Mouse (Mus musculus): Measurements from ENCODE around the gene Tnfsf4.
A peak's percentile ranks its signal among the peaks of the same experiment; 100 is the strongest.

Gene Tnfsf4

DNA sequence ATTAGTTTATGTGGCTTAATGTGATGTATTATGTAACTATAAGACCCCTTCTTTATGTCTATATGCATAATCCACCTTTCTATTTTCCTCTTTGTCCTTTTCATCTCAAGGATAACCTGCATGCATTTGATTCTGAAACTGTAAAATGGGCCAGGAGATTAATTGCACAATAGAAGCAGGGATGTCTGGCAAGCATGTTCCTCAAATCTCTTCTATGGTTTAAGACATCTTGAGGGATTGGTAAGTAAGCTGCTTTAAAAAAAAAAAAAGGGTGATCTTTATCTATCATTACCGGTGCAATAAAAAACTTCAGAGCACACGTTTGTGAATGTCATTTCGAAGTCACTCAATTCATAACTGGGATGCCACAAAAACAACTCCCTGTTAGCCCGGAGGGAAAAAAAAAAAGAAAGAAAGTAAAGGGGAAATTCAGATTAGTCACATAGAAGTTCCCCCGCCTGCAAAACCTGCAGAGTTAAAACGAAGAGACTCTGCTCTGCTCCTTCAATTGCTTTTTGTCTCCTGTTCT lies at the start of gene Tnfsf4:
Tnfsf4 (plus strand) TSS at position 479 of the 529 bp plus-strand sequence.
- DNase-seq, result no peak

GRCm38 (mm10) chr1:161350981-161351380 lies 44.2 kb upstream of the Tnfsf4 start:
- no peak for DNase-seq

DNA sequence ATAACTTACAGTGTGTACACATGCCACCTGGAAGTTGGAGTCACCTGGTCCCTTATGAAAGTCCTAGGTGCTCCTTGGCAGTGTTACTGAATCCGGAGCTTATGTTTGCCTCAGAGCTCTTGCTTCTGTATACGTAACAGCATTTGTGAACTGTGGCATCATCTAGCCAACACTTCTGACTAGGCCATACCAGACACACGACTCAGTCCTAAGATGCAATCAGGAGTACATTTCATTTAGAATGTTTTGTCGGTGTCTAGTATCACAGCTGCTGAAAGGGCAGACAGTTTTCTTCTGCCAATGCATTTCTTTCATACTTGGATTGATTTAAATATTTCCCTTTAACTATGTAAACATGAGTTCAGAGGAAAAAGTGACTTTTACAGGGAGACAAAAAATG lies 30.2 kb upstream of the Tnfsf4 start:
- no peak for DNase-seq

DNA sequence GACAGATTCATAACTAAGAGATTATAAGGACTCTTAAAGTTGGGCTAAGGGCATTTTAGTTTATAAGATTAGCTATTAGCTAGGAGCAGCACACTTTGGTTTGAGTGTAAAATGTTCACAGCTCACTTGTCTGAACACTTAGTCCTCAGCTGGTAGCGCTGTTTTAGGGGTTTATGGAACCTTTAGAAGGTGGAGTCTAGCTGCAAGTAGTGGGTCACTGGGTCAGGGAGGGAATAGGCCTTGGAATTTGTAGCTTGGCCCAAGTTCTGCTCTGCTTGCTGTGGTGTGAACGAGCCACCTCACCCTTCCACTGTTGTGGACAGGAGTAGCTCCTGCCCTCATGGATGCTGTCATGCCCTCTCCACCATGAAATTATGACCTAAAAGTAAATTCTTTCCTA lies 23.3 kb upstream of the Tnfsf4 start:
- DNase-seq, result no peak

GRCm38 (mm10) chr1:161375866-161376265 lies 19.3 kb upstream of the Tnfsf4 start:
- no peak for DNase-seq

- DNase-seq, result no peak
These were observed 16.6 kb upstream of the Tnfsf4 start for GRCm38 (mm10) chr1:161378571-161378970.

DNA sequence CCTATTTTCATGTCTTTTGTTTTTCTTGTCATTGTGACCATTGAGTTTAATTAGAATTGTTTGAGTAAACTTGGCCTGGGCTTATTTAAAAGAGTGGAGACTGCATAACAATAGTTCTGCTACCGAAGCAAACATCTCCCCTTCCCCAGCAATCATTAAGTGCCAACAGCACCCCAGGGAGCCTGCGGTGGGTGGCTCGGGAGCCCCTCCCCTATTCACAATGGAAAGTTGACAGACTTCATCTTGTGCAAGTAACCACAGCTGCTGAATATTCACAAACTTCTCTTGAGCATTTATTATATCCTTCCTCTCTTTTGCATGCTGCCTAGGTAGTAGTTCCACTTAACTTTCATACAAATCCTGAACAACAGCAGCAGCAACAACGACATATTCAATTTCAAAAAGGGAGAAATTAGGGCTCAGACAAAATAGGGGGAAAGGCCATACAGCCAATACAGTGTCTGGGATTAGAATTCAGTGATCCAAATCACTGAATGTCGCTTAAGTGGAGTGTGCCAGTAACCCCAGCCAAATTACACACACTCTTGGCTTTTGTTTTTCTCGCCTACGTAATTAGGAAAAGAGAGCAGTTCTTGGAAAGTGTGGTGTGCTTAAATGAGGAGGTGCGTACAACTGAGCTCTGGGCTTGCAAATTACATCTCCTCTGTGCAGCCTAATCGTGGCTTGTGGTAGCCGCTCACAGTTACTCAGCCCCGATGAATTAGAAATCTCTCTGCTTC lies 15.4 kb upstream of the Tnfsf4 start:
- no peak for DNase-seq

DNA sequence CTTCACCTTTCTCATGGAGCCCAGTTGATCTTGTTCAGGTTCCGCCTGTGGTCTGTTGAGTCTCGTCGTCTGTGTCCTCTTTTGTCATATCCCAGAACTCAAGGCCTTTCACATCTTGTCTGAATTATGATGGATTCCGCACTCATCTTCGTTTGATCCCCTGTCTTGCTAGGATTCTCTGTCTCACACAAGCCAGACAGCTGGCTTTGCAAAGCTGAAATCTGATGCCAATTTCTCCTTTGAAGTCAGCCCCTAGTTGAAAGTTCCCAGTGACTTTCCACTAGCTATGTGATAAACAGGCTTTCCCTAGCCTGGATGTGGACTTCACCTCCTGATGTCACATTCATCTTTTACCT lies 14.8 kb upstream of the Tnfsf4 start:
- DNase-seq, result no peak

- DNase-seq, result no peak
These were observed 5.1 kb upstream of the Tnfsf4 start for GRCm38 (mm10) chr1:161390066-161390465.

GRCm38 (mm10) chr1:161392906-161393305 lies 2.3 kb upstream of the Tnfsf4 start:
- DNase-seq, result no peak

DNA sequence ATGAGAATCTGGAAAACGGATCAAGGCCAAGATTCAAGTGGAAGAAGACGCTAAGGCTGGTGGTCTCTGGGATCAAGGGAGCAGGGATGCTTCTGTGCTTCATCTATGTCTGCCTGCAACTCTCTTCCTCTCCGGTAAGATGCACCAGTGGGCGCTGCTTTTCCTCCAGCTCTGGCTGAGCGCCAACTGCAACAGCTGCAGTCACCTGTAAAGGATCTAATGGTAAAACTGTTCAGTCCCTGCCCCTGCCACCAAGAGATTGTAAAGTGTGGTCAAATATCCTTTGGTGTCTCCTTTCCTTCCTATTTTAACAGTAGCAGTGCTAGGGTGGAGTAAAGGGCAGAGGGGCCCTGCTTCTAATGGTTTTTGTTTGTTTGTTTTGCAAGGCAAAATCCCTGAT lies 401 bp downstream of the Tnfsf4 start:
- DNase-seq, result peak in 1 of 2 experiments; percentile 37

DNA sequence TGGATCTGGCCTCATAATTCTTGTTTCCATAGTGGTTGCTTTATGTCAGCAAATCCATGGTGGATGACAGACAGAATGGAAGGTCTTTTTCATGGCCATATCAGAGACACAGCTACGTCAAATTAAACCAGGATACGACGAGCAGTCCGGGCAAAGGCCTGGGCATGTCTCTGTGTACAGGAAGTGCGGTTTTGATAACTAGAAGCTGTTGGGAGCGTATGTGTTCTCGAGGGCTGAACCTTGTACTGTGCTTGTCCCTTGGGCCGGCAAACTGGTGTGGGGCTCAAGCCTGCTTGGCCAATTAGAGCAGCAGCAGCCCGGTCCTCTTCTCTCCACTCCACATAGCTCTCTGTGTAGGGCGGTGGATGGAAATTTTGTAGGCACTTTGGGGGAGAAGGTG lies 1.1 kb downstream of the Tnfsf4 start:
- DNase-seq, result peak in 1 of 2 experiments; percentile 4

GRCm38 (mm10) chr1:161400126-161400525 lies 4.9 kb downstream of the Tnfsf4 start:
- DNase-seq, result peak; percentile 36 to 80

DNA sequence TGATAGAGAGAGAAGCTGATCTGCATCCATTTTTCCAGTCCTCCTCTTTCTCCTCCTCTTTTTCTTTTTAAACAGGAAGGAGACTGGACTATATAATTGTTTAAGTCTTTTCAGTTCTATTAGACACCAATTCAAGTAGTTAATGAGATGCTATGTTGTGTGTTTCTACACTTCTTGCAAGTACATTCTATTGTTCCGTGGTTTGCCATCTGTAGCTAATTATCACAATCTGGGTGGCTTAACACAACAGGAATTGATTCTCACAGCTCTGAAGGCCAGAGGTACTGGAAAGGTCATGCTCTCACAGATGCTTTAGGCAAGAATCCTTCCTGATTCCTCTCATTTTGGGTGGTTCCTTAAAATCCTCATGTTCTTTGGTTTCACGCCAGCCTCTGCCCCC lies 7.9 kb downstream of the Tnfsf4 start:
- no peak for DNase-seq

- no peak for DNase-seq
These were observed 11.3 kb downstream of the Tnfsf4 start for GRCm38 (mm10) chr1:161406480-161406879.

DNA sequence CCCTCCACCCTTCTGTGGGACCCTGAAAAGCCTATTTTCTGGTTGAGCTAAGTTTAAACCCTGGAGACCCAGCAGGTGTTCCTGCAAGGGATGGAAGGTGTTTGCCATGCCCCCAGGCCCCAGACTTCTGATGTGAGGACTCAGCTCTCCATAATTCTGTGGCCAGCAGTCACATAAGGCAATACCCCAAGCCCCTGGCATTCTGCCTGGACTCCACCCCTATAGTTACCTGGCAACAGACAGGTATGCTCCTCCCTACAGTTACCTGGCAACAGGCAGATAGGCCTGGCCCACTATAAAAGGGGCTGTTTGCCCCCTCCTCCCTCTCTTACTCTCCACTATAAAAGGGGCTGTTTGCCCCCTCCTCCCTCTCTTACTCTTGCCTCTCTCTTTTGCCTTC lies 24.7 kb downstream of the Tnfsf4 start:
- DNase-seq, result no peak

DNA sequence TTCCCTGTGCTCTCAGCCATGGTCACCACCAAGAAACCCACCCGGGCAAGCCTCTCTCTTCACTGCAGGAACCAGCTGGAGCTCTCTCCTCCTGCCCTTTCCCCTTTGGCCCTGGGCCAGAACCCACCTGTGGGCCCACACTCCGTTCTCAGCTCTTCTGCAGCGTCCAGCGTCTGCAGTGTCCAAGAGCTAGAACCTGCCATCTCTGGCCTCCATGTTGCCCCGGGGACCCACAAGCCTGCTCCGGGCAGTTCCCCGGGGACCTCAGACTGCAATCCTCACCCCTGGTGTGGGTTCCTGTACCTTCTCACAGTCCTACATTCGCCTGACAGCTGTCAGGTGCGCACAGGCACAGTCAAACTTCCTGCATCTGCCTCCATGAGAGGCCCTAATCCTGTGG lies 25.4 kb downstream of the Tnfsf4 start:
- DNase-seq, result no peak

DNA sequence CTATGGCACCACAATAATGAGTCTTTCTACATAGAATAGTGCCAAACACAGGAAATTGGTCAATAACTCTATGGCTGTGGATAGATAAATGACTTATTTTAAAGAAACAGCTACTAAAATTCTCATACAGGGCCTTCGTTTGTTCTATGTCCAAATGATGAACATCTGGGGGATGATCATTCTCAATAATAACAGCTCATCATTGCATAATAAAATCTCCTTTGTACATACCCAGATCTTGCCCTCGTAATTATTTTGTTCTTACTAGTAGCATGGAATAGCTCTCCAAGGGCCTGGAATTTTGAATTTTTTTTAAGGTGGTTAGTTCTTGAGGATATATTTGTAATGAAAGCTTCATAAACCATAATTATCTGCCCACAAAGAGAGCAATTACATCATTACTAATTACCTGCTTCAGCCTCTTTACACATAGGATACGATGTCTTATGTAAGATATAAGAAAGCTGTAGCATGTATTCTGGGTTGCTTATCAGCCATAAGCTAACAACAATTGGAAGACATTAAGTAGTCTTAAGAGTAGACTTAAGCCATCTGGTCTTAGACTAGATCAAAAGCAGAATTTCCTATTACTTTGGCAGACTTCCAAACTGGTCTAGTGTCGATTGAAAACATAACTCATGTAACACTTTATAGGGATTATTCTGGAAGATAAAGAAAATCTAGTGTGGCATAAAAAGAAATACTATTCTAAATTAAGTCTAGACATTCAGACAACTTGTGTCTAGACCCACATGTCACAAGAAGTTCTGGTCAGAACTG lies 31.3 kb downstream of the Tnfsf4 start:
- no peak for DNase-seq

DNA sequence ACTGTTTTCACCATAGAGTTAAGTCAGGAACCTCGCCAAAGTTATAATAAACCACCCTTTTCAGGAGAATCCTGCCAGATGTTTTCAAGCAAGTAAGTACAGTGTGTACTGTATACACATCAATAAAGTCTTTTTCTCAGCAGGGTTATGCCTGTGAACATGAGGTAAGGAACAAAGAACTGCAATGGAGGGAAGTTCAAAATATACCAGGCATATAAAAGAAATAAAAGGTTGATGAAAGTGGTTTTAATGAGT lies 31.8 kb downstream of the Tnfsf4 start:
- no peak for DNase-seq

- DNase-seq, result no peak
These were observed 40.6 kb downstream of the Tnfsf4 start for GRCm38 (mm10) chr1:161435781-161436180.

GRCm38 (mm10) chr1:161436503-161436902 lies 41.3 kb downstream of the Tnfsf4 start:
- no peak for DNase-seq

- DNase-seq, result no peak
These were observed 49.6 kb downstream of the Tnfsf4 start for GRCm38 (mm10) chr1:161444858-161445257.

GRCm38 (mm10) chr1:161451683-161452245 lies 56.6 kb downstream of the Tnfsf4 start:
- DNase-seq, result no peak

DNA sequence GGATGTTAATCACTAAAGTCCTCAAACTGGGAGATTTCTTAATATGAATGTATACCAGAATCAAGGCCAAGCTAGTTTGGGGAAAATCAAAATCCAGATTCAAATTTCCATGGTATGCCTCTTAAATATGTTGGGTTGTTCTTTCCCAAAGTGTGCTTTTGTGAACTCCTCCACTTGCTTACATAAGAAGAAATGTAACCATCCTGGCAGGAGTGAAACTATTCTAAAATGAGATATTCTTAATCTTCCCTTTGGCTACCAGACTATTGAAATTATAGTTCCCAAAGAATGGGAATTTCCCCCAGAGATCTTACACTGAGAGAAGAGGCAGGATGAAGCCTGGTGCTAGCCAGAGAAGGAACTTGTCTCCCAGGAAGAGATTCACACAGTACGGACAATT lies 57.0 kb downstream of the Tnfsf4 start:
- DNase-seq, result no peak
